ENCODE assay signal across 21 mouse cellular contexts in the genomic region with DNA sequence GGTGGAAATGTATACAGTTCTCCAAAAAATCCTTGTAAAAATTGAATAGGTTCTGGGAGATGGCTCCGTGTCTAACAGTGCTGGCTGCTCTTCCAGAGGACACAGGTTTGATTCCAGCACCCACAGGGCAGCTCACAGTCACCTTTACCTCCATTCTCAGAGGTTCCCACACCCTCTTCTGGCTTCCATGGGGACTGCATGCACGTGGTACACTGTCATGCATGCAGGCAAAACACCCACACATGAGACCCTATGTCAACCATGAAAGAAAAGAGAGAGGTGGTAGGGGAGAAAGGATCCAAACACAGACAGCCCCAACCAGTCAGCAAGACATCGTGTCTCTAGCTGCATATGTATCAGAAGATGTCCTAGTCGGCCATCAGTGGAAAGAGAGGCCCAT. TPM values are rescaled to one million over a fixed set of nuclear protein-coding genes. Genes with fewer than 3 reads are reported as not detected.
A peak's percentile ranks its signal among the peaks of the same experiment; 100 is the strongest.
DNase-seq lines count a peak whose midpoint lies in the region; ATAC-seq and TF ChIP-seq lines count a peak whose summit lies in the region.
"Had no signal": no experiment of that assay in that cellular context is flagged by ENCODE, and none has a peak within 500 bp of the region (broad histone marks: within the 10 kb centered on the region; RNA-seq: fewer than 3 reads in every experiment).

No protein-coding gene starts in this region.

- H3K9ac ChIP-seq in CH12.LX (ENCODE audit: insufficient read depth, low read depth), result no peak overlapping the region
- peak overlapping the region; percentile 75; the same call in 1 of the 2 replicates for H3K9ac ChIP-seq in liver, embryonic 12.5 days
- H3K9ac ChIP-seq: embryonic facial prominence, embryonic 12.5 days; forebrain, embryonic 12.5 days; heart, embryonic 13.5 days; neural tube, embryonic 12.5 days had no signal

- no peak for TF ChIP-seq EP300 in CH12.LX (IDR thresholded peaks at IDR 0.05; ENCODE audit: low read length)

- H3K9me3 ChIP-seq in CH12.LX (replicated peaks; ENCODE audit: low read length), result no peaks in the 10 kb centered on the region
- no peaks in the 10 kb centered on the region for H3K9me3 ChIP-seq in liver, embryonic 12.5 days (replicated peaks)
- H3K9me3 ChIP-seq: embryonic facial prominence, embryonic 12.5 days; forebrain, embryonic 12.5 days; heart, embryonic 13.5 days; limb, embryonic 10.5 days; neural tube, embryonic 12.5 days had no signal

- H3K27me3 ChIP-seq in CH12.LX (replicated peaks) (no peaks in the 10 kb centered on the region), Patski (no peaks in the 10 kb centered on the region)
- H3K27me3 ChIP-seq in liver, embryonic 12.5 days (replicated peaks), result no peaks in the 10 kb centered on the region
- H3K27me3 ChIP-seq: embryonic facial prominence, embryonic 12.5 days; forebrain, embryonic 12.5 days; heart, embryonic 13.5 days; neural tube, embryonic 12.5 days had no signal

- POLR2A ChIA-PET in Patski (lab: Charles Lee), result no interaction called here

- 69% methylated on average over 4 of the region's 4 CpGs for WGBS in liver, embryonic 12.5 days (ENCODE audit: insufficient replicate concordance)

- TF ChIP-seq RAD21 in CH12.LX (IDR thresholded peaks at IDR 0.05; ENCODE audit: low read depth, low read length), result peak; percentile 7

- no peak overlapping the region for H3K27ac ChIP-seq in layer of hippocampus, adult 2 months
- no peak overlapping the region for H3K27ac ChIP-seq in CH12.LX (ENCODE audit: insufficient read depth, low read depth)
- peak overlapping the region; percentile 99 for H3K27ac ChIP-seq in liver, embryonic 12.5 days
- H3K27ac ChIP-seq: embryonic facial prominence, embryonic 12.5 days; forebrain, embryonic 12.5 days; heart, embryonic 13.5 days; limb, embryonic 10.5 days; neural tube, embryonic 12.5 days had no signal

- dilution Hi-C loops in CH12.LX (cut with MboI; ENCODE audit: extremely low pct_ligation_motif_present, extremely low pct_unique_long_range_greater_than_20kb, low sequenced_read_pairs), result no loop called here

- CTCF ChIA-PET in Patski (lab: Charles Lee), result no interaction called here

- no peak for TF ChIP-seq POLR2A in CH12.LX (IDR thresholded peaks at IDR 0.05; ENCODE audit: low read depth, low read length)

- TF ChIP-seq CTCF in layer of hippocampus, adult 2 months (conservative IDR thresholded peaks at IDR 0.05), result peak; percentile 49
- TF ChIP-seq CTCF in CH12.LX (conservative IDR thresholded peaks at IDR 0.05 in 1 of 2, IDR thresholded peaks at IDR 0.05 in 1 of 2; ENCODE audit: low read depth in 2 of 2, low read length in 2 of 2), result peak in 1 of 2 experiments; percentile 35; a peak in 1 of 4 replicates
- TF ChIP-seq CTCF in Patski (IDR thresholded peaks at IDR 0.05), result peak; percentile 36

- no peak overlapping the region for H3K4me3 ChIP-seq in layer of hippocampus, adult 2 months
- no peak overlapping the region for H3K4me3 ChIP-seq in CH12.LX (replicated peaks in 1 of 3; ENCODE audit: low read depth in 2 of 3, low read length in 2 of 3, poor library complexity in 1 of 3)
- no peak overlapping the region for H3K4me3 ChIP-seq in liver, embryonic 12.5 days
- H3K4me3 ChIP-seq: embryonic facial prominence, embryonic 12.5 days; forebrain, embryonic 12.5 days; heart, embryonic 13.5 days; limb, embryonic 10.5 days; neural tube, embryonic 12.5 days had no signal

- no peak overlapping the region for H3K4me2 ChIP-seq in CH12.LX (ENCODE audit: insufficient read depth, low read depth, poor library complexity, severe bottlenecking)
- no peak overlapping the region; the same call in 1 of the 2 replicates for H3K4me2 ChIP-seq in liver, embryonic 12.5 days
- H3K4me2 ChIP-seq: embryonic facial prominence, embryonic 12.5 days; forebrain, embryonic 12.5 days; neural tube, embryonic 12.5 days had no signal

- in situ Hi-C loops in CH12.LX (cut with MboI; ENCODE audit: low pct_ligation_motif_present, low pct_unique_long_range_greater_than_20kb, low sequenced_read_pairs) (no loop called here), Patski (cut with MboI; ENCODE audit: low pct_unique_long_range_greater_than_20kb) (no loop called here)

- H3K4me1 ChIP-seq in CH12.LX (ENCODE audit: control insufficient read depth in 1 of 2, insufficient read depth in 2 of 2), result peaks cover 10 to 42% of the 10 kb centered on the region in 2 experiments; a peak in 3 of 4 replicates
- H3K4me1 ChIP-seq in liver, embryonic 12.5 days, result peaks cover 89% of the 10 kb centered on the region
- H3K4me1 ChIP-seq: forebrain, embryonic 12.5 days; neural tube, embryonic 12.5 days had no signal

- no peak for ATAC-seq in Patski
- ATAC-seq in liver, embryonic 12.5 days, result no peak
- ATAC-seq: inflammation-experienced regulatory T-cells, adult 6 months had no signal

- H3K36me3 ChIP-seq in CH12.LX (replicated peaks in 1 of 2; ENCODE audit: control insufficient read depth in 1 of 2, insufficient read depth in 1 of 2, low read length in 1 of 2), result peaks cover 14 to 61% of the 10 kb centered on the region in 2 experiments
- no peaks in the 10 kb centered on the region for H3K36me3 ChIP-seq in liver, embryonic 12.5 days
- H3K36me3 ChIP-seq: embryonic facial prominence, embryonic 12.5 days; forebrain, embryonic 12.5 days; heart, embryonic 13.5 days; limb, embryonic 10.5 days; neural tube, embryonic 12.5 days had no signal

- H3K79me2 ChIP-seq in CH12.LX (replicated peaks; ENCODE audit: control insufficient read depth, extremely low read depth, insufficient read depth, poor library complexity, severe bottlenecking), result no peaks in the 10 kb centered on the region

- DNase-seq in layer of hippocampus, adult 2 months (ENCODE audit: low spot score in 2 of 2), result no peak
- DNase-seq in layer of hippocampus, adult 9-11 months, result no peak
- DNase-seq in CH12.LX (ENCODE audit: extremely low read depth) (no peak), Patski (ENCODE audit: low read depth, low spot score) (no peak)
- no peak for DNase-seq in embryo, embryonic 10 days (ENCODE audit: low spot score)
- no peak for DNase-seq in cerebellum, adult 11 months
- no peak for DNase-seq in ovary, adult 18-20 months (ENCODE audit: low spot score)
- DNase-seq: adrenal gland, postnatal 14 days; cerebellum, postnatal 25 days; kidney, postnatal 25 days; layer of hippocampus, postnatal 36 days; lung, postnatal 10 days; midbrain, embryonic 14.5 days; retina, postnatal 1 day had no signal

TF ChIP-seq in CH12.LX, 34 proteins besides CTCF, POLR2A, EP300 and RAD21:
- TF ChIP-seq RCOR1 (conservative IDR thresholded peaks at IDR 0.05; ENCODE audit: low read depth, low read length) (no peak), KAT2A (IDR thresholded peaks at IDR 0.05; ENCODE audit: insufficient replicate concordance, low read length) (no peak), SMC3 (IDR thresholded peaks at IDR 0.05; ENCODE audit: low read depth, low read length) (peak; percentile 18; the same call in 1 of the 2 replicates), ELF1 (IDR thresholded peaks at IDR 0.05; ENCODE audit: low read depth, low read length) (no peak), MXI1 (IDR thresholded peaks at IDR 0.05; ENCODE audit: low read depth, low read length) (no peak)

RNA-seq across cellular contexts. Expression of a gene that starts 7.6 kb away (rescaled TPM):
- total RNA-seq in layer of hippocampus, adult 2 months (2021), result under 1 TPM; 0.25 to 0.31 TPM
- 19.5 and 22.1 TPM in 2 replicates for total RNA-seq in CH12.LX (2012; rRNA removed)
- 44.3 and 47.7 TPM in 2 replicates for total RNA-seq in CH12.LX (2014; rRNA removed)
- 25.4 and 30.5 TPM in 2 replicates for polyA plus RNA-seq in CH12.LX (2012; ENCODE audit: insufficient read length, low read depth)
- polyA plus RNA-seq in Patski (2021), result 0.10 TPM
- 130 and 139 TPM in 2 replicates for polyA plus RNA-seq in liver, embryonic 12.5 days (2016; fragmentation: Nextera tagmentation; extraction: Ambion mirVana)

Comparison
In these comparisons a context has a peak if more than half of its experiments do, and no peak if none do; other contexts are left out.
1. RNA of a gene that starts 7.6 kb away (polyA plus RNA-seq): 130 to 139 TPM in liver, embryonic 12.5 days and 25.4 to 30.5 TPM in CH12.LX; 0.10 TPM in Patski (single experiment); every median in the first group is over 10 times any median in the second.